Mouse (Mus musculus): ENCODE data around the gene Spata21. TPM values are rescaled to one million over a fixed set of nuclear protein-coding genes. Genes with fewer than 3 reads are reported as not detected.
A peak's percentile ranks its signal among the peaks of the same experiment; 100 is the strongest.
"Not testable (repeated sequence)": the region's sequence is repeated elsewhere in the genome, so short reads cannot be mapped to it uniquely, and the experiment has no call there.

The Spata21 gene
- total RNA-seq, 2 experiments from 2014 or later, result not detected

DNA sequence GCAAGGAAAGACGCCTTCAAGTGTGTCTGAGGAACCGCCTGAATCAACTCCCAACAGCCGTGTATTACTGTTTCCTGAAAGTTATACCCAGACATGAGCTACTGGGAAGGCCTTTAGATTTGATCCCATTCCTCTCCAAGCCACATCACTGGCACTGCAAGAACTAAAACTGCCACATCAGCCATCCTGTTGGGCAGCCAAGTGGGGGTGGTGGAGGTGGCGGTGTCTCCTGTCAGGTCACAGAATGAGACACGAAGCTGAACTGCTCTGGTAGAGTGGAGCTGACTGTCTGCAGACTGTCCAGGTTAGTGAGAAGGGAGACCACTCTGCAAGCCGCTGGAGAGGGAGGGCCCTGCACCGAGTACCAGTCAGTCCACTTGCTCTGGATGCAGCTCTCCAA, 34.5 kb downstream of the Spata21 start:
- ATAC-seq (replicated peaks; ENCODE audit: poor library complexity, severe bottlenecking), result no peak

DNA sequence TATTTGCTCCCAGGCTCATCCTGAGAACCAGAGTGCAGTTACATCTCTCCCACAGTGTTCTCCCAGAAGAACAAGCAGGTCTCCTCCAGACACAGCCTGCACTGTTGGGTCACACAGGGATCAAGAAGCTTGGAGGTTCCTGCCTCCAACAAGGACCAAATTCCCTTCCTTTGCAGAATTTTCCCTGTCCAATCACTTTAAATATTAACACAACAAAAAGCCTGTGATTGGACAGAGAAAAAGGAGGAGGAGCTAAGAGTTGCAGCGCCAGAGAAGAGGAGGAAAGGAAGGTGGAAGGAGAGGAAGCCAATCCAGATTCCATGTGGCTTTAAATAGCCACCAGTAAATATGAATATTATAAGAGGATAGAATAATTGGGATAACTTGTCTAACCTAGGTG, 34.9 kb downstream of the Spata21 start:
- no peak for ATAC-seq (replicated peaks; ENCODE audit: poor library complexity, severe bottlenecking)

GRCm38 (mm10) chr4:141129190-141129710, 41.1 kb downstream of the Spata21 start:
- ATAC-seq (replicated peaks; ENCODE audit: poor library complexity, severe bottlenecking), result no peak

DNA sequence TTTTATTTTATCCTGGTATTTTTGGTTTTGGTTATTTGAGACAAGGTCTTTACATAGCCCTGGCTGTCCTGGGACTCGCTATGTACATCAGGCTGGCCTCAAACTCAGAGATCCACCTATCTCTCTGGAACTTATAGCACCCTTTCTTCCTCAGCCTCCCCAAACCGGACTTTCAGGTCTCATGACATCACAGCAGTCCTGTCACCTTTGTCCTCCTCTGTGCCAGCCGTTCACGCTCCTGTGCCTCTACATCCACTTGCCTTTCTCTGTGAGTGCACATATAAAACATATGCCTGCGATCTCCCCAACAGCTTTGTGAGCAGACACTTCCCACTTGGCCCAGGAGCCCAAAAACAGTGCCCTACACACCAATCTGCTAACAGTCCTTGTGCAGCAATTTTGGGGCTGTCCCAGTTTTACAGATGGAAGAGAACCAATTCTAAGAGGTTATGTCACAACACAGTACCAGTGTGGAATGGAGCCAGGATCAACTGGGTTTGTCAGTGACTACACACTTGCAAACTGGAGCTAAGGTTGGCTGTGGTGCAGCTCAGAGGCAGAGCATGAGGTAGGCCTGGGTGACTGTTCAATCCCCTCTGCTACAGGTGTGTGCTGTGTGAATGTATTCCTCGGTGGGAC, 42.7 kb downstream of the Spata21 start:
- no peak for ATAC-seq (replicated peaks; ENCODE audit: poor library complexity, severe bottlenecking)

DNA sequence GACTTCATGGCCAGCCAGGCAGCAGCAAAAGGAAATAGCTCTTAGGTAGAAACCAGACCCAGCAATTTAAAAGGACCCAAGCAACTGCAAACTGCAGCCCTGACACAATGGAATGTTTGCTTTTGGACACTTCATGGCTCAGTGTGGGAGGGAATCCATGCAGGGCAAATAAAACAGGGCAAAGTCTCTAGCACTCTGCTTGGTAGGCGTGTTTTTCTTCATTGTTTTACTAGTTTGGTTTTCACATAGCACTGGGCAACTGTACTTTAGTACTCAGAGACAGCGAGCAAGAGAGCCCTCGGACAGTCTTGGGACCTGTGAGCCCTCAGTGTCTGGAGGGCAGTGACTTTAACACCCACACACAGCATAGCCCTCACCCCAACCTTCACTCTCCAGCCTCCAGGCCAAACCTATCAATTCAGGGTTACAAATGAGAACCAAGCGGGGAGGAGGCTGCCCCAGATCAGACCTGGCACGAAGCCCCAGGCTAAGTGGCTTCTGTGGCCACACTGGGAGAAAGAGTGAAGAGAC, 43.5 kb downstream of the Spata21 start:
- ATAC-seq (replicated peaks; ENCODE audit: poor library complexity, severe bottlenecking), result no peak

DNA sequence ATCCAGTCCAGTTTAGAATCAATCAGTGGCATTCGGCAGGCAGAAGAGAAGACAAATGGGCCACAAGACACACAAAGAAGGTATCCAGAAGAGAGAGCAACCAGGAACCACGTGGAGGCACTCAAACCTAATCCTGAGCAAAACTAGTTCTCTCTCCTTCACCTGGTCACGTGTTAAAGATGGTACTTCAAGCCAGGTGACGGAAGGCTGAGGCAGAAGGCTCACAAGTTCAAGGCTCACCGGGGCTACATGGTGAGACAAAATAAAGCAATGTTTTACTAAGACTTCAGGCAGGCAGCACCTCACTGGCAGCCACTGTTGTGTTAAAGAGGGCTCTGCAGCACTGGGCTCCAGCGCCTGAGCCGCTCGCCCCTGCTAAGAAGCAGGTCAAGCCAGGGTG, 44.1 kb downstream of the Spata21 start:
- no peak for ATAC-seq (replicated peaks; ENCODE audit: poor library complexity, severe bottlenecking)

DNA sequence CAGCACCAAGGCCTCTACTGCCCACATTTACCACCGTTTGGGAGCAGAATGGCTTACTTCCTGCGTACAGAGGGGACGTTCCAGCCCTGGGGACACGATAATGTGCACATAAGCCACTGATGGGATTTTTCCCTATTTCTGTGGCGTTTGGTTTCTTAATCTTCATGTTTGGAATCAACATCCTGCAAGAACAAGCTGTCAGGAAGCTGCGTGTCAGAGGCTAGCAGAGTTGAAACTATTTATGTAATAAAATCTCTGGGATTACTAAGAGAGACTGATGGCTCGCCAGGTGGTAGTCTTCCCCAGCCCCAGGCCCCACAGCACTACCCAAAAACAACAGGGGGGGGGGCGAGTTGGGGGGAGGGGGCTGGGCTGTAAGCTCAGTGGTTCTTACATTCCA, 45.1 kb downstream of the Spata21 start:
- no peak for ATAC-seq (replicated peaks; ENCODE audit: poor library complexity, severe bottlenecking)

DNA sequence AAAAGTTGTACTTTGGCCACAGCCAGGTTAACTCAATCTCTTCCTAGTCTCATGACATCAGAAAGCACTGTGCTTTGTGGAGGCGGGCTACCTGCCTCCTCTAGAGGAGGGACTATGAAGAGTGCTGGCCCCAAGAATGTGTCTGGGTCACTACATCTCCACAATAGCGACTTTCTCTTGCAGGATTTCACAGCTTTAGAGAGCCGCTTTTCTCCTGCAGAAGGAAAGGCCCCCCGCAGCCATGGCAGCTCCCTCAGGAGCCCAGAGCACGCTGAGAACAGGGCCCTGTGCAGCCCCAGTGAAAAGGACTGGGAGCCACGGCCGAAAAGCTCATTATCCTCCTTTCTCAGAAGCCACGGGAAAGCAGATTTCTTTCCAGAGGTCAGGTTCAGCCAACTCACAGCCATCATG, 45.9 kb downstream of the Spata21 start:
- no peak for ATAC-seq (replicated peaks; ENCODE audit: poor library complexity, severe bottlenecking)

DNA sequence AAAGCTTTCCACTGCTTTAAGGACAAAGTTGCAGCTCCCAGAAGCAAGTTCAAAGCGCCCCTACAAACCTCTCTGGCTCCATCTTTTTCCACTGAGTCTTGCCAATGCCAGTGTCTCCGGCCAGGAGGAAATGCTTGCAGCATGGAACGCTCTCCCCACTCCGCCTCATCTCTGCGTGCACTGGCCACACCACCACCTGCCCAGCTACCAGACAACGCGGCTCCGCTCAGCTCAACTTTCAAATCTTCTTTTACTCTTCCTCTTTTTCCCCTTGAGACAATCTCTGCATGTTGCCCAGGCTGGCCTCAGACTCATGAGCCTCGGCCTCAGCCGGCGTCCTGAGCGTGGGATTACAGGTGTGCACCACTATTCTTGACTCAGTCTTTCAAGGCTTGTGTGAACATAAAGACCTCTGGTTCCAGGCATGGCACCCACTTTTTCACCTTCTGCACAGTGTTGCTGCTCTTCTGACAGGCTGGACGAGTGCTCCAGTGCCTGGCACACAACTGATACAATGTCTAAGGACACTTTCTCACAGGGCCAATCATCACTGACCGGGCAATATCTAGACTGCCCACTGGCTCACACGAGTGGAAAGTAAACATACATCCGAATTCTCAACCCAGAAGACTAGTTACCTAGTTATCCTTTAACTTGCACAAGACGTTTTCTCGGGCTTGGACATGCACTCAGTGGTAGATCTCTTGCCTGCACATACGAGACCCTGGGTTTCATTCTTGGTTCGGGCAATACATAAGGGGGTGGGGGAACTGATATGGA, 46.8 kb downstream of the Spata21 start:
- ATAC-seq (replicated peaks; ENCODE audit: poor library complexity, severe bottlenecking), result peak; percentile 30

DNA sequence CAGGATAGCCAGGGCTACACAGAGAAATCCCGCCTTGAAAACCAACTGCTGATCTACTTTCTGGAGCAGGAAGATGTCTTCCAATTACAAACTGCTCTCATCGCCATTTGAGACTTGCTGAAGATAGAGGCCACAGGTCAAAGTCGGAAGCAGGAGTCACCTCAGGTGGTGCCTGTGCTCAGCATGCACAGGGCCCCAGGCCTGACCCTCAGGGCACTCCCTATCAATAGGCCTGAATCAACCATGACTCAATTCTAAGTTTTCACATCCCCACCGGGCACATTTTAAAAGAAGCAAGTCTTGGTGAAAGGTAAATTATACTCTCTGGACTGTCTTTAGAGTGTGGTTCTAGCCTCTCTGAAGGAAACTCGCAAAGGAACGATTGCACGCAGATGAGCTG, 48.0 kb downstream of the Spata21 start:
- no peak for ATAC-seq (replicated peaks; ENCODE audit: poor library complexity, severe bottlenecking)

- not testable (repeated sequence) for ATAC-seq (replicated peaks; ENCODE audit: poor library complexity, severe bottlenecking)
Observed at GRCm38 (mm10) chr4:141137740-141138139, 49.6 kb downstream of the Spata21 start.

DNA sequence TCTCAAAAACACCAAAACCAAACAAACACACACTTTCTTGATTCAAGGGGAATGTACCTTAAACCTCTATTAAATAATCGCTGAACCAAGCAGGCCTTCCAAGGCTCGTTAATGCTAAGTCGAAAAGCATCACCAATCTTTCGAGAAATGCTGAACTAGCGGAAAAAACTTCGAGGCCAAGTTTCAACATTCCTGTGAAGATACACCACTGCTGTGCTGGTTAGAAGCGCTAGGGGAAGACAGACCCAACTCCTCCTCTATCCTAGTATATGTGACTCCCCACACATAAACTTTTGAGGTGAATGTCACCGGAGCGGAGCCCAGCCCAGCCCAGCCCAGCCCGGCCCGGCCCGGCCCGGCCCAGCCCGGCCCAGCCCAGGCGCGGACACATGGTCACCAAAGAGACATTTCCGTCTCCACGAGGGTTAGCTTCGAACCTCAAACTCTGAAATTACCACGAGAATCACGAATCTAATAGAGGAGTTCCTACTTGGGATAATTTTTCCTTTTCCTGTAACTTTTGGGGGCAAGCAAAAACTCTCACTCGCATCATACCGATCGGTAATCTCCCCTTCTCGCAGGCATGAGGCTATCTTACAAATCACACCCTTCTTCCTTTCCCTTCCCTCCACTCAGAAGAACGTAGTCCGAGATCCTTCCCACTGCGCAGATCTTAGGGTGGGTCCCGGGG, 50.4 kb downstream of the Spata21 start:
- peak; percentile 23 for ATAC-seq (replicated peaks; ENCODE audit: poor library complexity, severe bottlenecking)

DNA sequence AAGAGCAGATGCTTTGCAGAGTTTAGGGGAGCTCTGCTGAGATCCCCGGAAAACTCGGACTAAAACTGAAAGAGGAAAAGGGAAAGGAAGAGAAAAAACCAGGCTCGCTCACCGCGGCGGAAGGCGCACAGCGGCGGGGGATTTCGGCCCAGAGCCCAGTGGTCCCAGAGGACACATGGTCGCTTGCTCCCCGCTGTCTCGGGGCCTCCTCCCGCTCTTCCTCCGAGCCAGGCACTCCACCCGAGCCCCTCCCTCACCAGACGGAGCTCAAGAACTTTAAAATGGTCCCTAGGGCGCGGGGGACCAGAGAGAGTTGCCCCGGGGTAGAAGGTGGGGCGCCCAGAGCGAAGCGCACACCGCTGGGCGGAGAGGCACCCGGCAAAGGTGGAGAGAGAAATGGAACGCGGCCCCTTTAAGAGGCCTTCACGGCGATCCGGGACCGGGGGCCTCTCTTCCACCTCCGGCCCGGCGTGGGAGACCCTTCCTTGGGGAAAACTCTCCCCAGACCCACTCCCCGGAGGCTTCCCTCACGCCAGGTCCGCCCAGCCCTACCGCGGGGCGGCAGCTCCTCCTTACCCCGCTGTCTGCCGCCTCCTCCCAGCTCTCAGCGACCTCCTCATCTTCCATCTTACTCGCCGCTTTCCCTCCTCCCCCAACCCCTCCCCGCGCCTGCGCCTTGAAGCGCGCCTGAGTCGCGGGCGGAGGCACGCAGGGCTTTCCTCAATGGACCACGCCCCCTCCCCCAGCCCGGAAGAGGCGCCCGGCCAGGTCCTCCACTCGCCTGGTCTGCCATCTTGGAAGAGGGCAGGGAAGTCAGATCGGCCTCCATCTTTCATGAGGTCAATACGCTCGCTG, 51.2 kb downstream of the Spata21 start, which contains the start of gene Szrd1:
TSS of gene Szrd1 (minus strand) at position 660 of the 855 bp plus-strand sequence.
- peak; percentile 83 for ATAC-seq (replicated peaks; ENCODE audit: poor library complexity, severe bottlenecking)

GRCm38 (mm10) chr4:141140354-141140753, 52.2 kb downstream of the Spata21 start:
- ATAC-seq (replicated peaks; ENCODE audit: poor library complexity, severe bottlenecking), result not testable (repeated sequence)

DNA sequence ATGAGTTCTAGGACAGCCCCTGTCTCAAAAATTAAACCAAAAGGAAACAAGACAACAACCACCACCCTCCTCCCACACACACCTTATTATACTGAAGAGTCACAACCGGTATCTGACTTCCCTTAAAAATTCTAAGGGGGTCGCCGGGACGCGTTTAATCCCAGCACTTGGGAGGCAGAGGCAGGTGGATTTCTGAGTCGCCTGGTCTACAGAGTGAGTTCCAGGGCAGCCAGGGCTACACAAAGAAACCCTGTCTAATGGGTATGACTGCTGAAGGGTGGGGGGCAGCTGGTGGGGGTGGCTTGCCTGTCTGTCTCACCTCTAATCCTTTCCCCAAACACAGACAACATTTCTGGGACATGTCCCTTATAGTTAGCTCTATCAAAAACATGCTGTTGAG, 52.8 kb downstream of the Spata21 start:
- ATAC-seq (replicated peaks; ENCODE audit: poor library complexity, severe bottlenecking), result no peak

DNA sequence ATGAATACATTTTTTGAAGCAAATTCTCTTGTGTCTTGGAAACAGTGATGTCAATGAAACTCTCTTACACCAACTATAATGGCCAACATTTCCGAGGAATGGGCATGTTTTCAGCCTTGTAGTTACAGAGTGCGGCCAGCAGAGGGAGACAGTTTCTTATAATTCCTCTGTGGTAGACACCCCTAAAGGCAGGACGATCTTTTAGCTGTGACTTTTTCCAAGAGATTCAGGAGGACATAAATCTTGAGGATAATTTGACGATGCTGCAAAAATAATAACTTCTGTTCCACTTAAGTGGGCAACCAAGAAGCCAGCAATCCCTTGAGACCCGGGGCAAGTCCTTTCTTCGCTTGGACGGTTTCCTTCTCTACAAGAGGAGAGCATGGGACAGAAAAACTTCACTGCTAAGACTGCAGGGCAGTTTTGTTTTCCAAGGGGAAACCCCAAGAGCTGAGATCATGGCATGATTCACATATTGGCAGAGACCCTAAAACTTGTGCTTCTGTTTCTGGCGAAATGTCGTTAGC, 54.2 kb downstream of the Spata21 start:
- peak; percentile 23 for ATAC-seq (replicated peaks; ENCODE audit: poor library complexity, severe bottlenecking)

GRCm38 (mm10) chr4:141145124-141145523, 57.0 kb downstream of the Spata21 start:
- not testable (repeated sequence) for ATAC-seq (replicated peaks; ENCODE audit: poor library complexity, severe bottlenecking)

DNA sequence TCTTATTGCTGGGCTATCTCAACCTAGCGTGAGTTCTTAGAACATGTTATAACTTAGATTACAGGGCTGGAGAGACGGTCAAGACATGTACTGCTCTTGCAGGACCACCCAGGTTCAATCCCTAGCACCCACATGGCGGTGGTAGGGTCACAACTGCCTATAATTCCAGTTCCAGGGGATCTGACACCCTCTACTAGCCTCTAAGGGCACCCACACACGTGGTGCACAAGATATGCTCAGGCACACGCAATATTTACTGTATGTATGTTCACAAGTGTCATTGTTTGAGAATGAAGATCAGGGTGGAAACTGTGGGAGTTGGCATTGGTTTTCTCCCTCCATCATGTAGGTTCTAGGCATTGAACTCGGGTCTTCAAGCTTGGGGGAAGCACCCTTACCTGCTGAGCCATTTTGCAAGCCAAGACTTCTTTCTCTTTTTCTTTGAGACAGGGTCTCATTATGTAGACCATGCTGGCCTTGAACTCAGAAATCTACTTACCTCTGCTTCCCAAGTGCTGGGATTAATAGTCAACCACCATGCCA, 58.4 kb downstream of the Spata21 start:
- ATAC-seq (replicated peaks; ENCODE audit: poor library complexity, severe bottlenecking), result no peak

All from granulocyte monocyte progenitor cell, adult 5-6 weeks (primary cell).